Mouse (Mus musculus) thymus, postnatal 0 days (tissue): Measurements from ENCODE around the gene Arhgef7. TPM values are rescaled to one million over a fixed set of nuclear protein-coding genes. Genes with fewer than 3 reads are reported as not detected.
A peak's percentile ranks its signal among the peaks of the same experiment; 100 is the strongest.

ENCODE experiments used
- DNase-seq: peaks from one replicate; pipeline ENCODE4 v3.0.0-alpha.2; 2015; ENCODE audit warnings: low spot score
- polyA plus RNA-seq: library from polyadenylated mRNA; unstranded; fragments of >200 nt; fragmentation: Nextera tagmentation; extraction: Ambion mirVana; gene quantifications from 2 replicates; pipeline ENCODE4 v1.2.1, GENCODE M21; 2015

The Arhgef7 gene
- polyA plus RNA-seq, 1 experiment from 2014 or later = 16.6 TPM

DNA sequence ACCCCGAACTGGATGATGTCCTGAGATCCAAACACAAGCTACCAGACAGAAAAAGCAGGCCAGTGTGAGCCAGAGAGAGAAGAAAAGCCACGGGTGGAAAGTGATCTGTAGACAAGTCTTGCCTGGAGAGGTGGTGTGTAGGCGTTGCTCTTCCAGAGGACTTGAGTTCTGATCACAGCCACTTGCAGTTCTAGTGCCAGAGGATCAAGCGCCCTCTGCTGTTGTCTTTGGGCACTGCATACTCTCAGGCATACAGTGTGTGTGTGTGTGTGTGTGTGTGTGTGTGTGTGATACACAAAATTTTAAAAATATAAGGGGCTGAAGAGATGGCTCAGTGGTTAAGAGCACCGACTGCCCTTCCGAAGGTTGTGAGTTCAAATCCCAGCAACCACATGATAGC, 15.3 kb upstream of the Arhgef7 start:
- DNase-seq = peak; percentile 31

DNA sequence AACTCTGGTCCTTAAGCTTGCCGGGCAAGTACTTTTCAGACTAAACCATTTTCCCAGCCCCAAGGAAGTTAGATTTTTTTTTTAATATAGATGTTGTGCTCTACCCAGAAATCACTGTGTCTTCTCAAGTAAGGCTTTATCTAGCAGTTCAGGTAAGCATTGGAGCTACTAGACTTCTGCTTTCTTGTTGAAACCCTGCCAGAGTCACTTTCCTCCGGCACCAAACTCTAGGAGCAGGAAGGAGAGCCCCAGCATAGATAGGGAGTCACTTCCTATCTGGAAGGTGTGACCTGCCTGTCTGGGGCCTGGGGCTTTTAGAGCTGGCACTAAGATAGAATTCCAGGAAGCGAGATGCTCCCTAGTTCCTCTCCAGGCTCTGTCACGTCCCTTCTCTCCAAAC, 10.3 kb upstream of the Arhgef7 start:
- no peak for DNase-seq

DNA sequence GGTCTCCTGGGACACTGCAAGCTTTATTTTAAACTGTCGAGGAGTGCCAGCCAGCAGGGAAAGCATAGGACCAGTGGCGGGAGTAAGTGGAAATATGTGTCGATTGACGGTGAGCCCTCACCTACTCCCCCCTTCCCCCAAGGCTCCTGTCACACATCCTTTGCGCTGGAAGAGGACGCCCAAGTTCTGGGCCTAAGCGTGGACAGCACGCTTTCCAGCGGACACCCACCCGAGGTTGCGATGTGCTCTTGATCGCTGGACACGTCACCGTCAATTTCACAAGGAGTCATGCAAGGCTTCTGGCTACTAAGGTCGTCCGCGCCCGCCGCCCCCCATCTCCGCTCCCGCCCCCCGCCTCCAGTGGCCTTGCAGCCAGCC, 259 bp upstream of the Arhgef7 start:
- DNase-seq = no peak

DNA sequence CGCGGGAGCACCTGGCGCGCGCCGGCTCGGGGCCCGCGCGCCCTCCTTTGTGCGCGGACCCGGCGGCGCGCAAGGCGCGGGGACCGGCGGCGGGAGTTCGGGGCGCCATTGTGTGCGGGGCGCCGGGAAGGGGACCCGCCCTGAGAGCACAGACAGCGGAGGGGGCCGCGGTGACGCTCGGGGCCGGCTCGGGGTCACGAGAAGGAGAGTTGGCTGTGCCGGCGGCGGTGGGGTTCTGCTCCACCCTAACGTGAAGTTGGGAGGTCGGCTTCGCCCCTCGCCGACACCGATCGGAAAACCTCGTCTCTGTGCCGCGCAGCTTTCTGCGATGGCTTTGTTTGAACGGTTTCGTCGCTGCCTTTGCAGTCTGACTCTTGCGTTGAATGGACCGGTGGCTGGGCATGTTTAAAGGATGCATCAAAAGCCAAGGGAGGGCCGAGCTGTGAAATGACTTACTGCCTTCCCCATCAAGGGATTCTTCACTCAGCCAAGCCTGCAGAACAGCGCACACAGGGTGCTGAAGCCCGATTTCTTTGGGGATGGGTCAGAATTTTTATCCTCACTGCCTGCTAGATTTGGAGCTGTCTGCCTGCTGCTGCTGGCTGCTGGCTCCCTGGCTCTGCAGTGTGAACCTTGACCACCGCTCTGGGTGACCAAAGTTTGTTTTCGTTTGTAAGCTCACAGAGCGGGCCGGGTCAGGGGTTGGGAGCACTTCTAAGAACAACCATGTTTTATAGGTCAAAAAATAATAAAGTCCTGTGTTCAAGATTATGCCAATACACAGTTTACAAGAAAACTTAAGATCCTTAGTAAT, 1.2 kb downstream of the Arhgef7 start:
- DNase-seq = no peak

DNA sequence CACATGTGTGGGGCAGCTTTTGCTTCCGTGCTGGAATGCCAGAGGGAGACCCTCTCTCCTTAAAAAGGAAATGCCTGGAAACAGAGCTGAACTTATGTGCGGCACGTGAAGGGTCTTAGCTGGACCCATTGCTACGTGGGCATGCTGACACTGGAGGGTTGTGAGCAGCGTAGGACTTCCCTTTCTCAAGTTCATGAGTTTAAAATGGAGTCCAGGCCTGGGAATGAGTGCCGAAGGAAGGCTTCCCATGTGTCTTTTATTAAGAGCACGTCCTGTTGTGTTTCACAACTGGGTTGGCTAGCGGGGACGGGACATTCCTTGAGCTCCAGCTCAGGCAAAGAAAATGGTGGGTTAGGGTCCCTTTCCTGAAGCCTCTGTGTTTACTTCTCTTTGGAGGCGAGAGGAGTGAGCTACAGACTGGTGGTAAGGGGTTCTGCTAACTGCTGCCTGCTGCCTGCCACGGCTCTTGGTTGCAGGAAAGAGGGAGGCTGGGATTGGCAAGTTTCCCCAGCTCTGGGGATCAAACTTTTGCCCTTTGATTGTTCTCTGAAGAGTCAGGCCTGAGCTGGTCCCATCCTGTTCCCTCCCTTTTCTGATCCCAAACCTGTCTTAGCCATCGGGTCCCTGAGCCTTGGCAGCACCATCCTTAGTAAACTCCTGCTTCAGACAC, 2.9 kb downstream of the Arhgef7 start:
- no peak for DNase-seq

DNA sequence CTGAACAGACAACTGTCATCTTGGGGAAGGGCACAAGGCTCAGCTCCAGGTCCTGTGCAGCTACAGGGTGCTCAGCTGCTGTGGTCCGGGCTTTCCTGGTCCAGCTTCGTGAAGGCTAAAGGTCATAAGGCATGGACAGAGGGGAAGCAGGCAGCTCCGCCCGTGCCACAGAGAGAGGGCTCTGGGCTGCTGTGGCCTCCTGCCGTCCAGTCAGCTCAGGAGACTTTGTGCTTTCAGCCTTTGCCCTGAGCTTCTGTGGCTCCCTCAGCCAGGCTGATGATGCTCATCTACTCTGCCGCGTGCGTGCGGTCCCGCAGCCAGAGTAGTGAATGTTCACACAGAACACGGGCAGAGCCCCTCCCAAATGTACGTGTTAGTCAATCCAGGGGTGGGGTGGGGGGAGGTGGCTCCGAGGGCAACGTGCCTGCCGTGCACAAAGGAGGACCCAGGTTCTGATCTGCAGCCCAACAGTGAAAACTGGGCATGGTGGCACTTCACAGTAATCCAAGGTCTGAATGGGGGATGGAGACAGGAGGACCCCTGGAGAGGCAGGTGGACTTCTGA, 8.2 kb downstream of the Arhgef7 start:
- no peak for DNase-seq

DNA sequence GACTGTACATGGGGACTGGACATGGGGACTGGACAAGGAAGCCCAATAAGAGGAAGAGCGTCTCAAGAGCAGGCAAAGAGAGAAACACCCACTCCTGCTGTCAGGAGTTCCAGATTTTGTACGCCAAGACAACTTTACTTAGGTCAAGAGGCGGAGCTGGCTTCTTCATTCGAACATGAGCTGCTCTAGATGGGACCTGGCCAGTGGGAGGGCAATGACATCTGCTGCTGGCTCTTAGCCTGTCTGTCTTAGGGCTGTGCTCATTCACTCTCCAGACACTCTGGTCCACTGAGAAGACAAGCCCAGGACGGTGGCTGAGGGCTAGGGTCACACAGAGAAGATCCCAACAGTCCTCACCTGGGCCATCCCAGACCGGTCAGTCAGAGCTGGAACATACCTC, 9.6 kb downstream of the Arhgef7 start:
- DNase-seq = no peak

DNA sequence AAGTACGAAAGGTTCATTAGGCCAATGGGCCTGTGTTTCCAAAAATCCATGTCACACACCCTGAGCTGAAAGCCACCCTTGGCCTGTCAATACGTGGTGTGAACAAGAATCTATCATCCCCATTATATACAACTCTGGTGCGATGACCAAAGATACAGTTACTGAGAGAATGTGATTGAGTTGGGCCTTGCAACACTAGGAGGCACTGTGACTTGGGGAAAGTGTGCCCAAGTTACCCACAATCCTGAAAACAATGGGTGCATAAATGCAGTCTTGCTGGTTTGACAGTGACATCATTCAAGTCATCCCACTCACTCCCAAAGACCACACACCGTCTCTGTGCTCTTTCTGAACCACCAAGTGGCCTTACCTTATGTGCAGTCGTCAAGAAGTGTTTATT, 11.6 kb downstream of the Arhgef7 start:
- DNase-seq = no peak

DNA sequence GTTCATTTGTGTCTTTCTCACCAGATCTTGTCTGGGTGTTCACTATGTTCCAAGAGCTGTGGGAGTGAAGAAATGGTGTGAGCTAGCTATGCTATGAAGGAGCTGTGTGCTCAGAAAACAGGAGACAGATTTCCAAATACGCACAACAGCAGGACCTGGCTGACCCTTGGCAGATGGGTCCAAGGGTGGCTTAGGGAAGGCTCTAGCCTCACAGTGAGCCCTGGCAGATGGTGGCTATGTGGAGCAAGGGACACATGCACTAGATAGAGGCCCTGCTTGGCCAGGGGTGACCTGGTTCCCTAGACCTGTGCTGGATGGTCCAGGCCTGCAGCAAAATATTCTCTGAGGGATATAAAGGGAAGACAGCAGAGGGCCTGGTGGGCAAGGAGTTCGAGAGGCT, 13.3 kb downstream of the Arhgef7 start:
- DNase-seq = no peak

DNA sequence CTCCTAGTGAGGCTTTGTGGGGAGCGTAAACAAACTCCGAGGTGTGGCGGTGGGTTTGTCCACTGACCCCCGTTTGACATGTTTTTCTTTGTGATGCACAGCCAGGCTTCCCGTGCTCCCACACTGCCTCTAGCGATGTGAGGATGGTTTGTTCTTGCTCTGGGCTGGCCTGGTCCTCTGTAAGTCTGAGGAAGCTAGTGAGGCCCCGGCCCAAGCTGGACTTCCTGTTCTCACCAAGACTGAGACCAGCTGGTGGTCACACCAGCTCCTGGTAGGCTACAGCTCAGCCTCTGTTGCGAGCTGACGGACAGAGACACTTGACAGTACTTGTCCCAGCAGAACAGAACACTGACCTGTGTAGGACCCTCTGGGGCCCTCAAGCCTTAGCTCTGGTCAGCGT, 16.1 kb downstream of the Arhgef7 start:
- no peak for DNase-seq

DNA sequence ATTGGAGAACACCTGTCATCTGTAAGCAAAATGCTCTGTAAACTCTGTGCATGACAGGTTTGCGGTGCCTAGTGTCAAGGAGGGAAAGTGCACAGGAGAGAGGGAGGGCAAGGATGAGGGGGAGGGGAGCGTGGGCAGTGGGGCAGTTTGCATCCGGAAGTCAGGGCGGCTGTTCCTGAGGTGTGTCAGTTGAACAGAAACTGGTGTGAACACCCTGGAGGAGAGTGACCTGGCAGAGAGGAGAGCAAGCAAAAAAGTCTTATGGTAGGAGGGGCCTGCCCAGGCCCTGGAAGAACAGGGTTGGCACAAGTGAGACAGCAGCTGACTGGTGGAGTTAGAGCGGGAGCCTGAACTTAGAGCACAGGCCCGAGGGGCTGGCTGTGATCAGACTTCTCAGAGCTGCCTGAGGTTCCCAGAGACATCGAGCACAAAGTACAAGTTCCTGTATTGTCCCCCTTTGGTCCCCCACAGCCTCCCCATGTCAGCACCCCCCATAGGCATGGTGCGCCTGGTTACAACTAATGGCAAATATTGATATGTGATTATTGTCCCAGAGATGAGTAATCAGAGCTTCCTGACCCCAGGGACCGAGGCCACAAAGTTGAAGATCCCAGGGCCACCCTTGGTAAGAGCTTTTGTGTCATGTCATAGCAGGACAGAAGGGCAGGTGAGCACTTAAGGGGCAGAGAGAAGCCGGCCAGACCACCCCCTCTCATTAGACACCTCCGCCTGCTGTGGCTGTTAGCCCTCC, 19.5 kb downstream of the Arhgef7 start:
- no peak for DNase-seq

DNA sequence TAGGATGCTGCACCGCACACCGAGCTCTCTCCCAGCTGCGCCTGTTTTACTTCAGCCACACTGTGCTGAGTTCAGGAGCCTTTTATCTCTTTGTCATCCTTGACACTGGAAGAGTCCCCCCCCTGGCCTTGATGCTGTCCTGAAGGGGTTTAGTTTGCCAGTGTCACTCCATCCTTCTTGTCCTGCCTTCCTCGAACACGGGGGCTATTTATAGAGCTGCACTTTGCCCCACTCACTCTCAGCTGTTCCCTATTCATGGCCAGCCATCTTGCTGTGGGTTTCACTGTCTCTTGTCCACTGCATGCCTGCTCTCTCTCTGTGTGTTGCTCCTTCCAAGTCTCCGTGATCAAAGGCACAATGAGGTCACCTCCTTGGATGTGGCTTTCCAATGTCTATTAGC, 22.0 kb downstream of the Arhgef7 start:
- DNase-seq = no peak

DNA sequence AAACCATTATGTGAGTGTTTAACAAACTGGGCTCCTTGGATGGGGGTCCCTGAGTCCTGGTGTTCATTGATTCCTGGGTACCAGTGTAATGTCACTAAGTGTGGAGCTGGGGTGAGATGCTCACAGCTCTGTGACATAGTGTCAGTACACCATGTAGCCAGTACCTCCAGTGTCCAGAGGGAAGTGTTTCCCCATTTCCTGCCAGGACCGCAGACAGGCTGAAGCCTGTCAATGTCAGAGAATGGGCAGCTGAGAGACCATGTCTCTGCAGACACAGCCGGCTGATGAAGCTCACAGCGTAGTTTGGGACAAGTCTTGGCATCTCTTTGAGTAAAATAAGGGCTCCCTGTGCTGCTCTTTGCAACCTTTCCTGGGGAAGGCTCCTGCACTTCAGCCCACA, 24.8 kb downstream of the Arhgef7 start:
- DNase-seq = no peak

DNA sequence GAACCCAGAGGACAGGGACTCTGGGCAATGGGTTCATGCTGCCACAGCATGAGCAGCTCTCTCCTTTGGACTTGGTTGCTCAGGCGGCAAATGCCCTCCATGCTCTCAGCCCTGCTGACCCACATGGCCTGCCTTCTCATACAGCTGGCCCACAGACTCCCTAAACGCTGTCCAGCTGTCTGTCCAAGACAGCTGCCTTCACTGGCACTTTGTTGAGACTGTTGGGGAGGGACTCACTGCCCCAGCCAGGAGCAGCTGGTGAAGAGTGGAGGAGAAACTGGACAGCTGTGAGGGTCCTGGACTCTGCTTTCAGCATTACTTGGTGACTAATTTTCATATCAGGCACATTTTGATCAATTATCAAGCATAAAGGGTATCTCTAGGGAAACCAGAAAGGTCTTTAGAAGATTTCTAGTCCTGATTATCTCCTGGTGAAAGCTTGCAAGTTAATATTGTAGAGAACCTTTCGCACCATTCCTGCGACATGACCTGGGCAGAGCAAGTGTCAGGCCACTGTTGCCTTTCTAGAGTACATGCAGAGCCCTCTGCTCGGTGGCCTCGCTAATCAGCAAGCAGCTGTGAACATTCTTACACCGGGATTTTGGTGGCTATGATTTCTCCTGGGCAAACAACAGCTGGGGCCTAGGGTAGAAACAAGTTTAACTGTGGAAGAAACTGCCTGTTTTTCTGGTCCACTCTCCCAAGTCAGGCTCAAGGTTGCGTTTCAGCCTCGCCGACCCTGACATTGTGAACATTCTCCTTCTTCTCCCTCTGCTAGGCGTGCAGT, 25.8 kb downstream of the Arhgef7 start:
- no peak for DNase-seq

DNA sequence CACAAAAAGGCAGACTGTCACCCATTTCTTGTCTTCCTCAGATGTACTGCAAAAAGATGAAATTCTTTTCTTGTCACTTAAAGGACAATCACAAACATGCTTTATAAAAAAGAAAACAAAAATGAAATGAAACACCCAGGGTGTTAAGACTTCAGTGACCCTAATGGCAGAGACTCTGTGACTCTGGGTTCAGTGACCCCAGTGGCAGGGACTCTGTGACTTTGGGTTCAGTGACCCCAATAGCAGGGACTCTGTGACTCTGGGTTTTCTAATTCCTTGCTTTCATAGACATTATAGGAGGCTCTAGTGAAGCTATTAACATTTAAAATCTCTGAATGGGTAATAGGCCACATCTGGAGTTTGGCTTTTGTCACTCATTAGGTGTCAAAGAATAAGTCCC, 27.2 kb downstream of the Arhgef7 start:
- DNase-seq = no peak

DNA sequence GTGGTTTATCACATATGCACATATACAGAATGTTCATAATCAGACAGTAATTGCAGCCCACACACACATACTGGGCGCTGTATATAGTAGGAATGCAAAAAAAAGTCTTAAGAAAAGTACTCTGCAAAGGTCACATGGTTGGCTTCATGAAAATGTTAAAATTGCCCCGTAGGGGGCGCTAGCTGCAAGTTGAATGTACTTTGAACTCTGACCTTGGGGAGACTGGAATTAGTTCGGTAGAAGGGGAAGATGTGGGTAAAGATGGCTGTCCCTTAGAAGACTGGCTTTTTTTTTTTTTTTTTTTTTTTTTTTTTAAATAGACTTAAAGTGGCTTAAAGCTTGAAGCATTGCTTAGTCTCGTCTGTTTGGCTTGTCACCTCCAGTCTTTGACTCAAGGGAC, 28.4 kb downstream of the Arhgef7 start:
- peak; percentile 85 for DNase-seq

DNA sequence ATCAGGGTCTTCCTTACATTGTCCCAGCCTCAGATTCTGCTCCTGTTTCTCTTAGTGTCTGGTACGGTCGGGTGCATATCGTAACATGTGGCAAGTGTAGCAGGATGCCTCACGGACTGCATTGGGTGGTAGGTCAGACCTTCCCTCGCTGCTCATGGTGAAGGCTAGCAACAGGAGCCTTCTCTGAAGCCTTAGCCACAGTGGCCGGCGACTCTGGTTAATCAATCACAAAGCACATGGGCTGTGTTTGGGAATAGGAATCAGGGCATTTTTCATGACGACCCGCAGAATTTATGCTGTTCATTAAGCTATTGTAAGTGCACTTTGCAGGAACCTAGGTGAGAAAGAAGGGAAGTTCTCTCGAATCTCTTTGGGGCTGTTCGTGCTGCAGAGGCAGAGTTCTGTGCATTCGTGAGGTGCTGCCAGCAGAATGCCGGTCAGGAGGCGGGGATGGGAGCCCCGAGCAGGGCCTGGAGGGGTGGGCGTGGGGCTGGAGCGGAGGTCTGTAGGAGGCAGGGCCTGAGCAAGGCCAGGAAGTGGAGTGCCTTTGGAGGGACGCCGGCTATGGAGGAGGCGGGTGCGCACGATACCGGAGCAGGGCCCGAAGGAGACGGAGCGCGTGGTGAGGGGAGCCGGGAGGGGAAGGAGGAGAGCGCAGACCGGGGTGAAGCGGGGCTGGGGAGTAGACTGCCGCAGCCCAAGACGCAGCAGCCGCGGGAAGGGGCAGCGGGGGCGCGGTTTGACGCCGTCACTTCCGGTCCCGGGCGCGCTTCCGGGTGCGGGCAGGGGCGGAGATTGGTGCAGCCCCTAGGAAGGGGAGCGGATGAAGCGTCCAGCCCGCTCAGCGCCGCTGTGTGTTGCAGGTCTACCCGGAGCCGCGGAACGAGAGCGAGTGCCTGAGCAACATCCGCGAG, 30.3 kb downstream of the Arhgef7 start:
- peak; percentile 93 for DNase-seq

DNA sequence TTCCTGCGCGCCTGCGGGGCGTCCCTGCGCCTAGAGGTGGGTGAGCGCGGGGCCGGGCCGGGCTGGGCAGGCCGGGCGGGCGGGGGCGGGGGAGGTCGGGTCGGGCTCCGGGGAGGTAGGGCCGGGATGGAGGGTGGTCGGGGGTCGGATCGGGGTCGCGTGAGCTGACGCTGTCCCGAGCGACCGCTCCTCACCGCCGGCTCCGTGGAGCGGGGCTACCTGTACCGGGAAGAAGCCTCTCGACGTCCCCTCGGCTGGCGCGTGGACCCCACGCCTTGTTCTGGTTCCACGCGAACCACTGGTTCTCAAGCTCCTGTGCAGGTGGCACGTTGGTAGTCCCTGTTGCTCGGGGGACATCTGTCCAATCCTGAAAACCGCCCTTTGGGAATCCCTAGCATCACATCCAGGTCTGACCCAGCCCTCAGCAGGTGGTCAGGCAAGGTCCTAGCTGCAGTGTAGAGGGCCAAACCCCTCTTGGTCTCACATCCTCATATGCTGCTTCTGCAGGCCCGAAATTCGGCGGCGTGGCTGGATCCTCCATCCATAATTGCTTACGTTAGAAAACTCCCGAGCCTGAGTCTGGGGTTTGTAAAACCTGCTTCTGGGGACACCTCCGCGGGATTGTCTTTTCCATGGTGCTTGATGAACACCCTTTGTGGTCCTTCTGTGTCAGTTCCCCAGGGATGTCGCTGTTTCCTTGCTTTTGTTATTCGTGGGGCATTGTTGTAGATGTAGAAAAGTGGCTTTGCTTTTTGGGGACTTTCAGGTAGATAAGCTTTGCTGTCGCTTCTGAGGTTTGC, 31.2 kb downstream of the Arhgef7 start:
- peak; percentile 23 for DNase-seq

DNA sequence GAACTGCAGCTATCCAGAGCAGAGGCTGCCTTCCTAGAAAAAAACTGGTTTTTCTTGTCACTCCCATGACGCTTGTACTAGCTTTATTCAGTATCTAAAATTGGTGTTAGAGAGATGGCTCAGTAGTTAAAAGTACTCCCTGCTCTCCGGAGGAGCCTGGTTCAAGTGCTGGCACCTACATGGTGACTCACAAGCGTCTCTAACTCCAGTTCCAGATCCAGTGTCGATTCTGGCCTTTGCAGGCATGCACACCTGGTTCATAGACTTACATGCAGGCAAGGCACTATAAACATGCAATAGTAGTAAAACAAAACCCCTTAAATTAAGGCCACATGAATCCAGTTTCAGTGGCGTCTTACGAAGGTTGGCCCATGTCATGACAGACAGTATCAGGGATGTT, 34.0 kb downstream of the Arhgef7 start:
- no peak for DNase-seq
